Mouse (Mus musculus): ENCODE measurements around the gene Kirrel2. TPM values are rescaled to one million over a fixed set of nuclear protein-coding genes. Genes with fewer than 3 reads are reported as not detected.

Gene Kirrel2
- not detected for polyA plus RNA-seq (2014; fragmentation: Illumina TruSeq; extraction: RNeasy Lipid Tissue Mini Kit (QIAGEN cat#74804); ENCODE audit: low read depth, low replicate concordance)

DNA sequence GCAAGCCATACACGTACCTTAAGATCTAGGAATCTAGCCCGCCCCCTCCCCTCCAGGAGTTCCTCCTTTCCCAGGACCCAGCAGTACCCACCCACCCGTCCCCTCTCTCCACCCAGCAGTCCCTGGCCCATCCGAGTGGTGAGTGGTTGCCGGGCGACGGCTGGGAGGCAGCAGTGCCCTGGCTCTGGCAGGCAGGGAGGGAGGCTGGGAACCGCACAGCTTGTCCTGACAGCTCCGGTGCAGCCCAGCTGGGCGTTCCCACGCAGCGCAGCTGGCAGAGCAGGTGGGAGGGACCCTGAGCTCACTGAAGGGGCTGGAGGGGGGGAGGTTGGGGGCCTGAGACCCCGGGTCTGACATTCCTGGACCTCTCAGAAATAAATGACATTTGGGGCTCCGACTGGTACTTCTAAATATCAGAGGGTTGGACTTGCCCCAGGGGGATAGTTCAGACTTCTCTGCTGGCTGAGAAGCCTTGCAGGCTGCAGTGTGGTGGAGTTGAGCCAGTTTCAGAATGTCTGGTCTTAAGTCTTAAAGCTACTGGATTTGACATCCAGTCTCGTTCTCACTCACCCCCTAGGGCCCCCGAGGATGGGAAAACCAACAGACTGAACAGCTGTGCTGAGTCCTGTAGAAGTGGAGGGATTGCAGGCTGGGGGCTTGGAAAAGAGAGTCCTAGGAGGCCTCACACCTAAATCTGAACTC is at the start of gene Kirrel2, which contains the start of gene Nphs1:
Gene Kirrel2 (minus strand): TSS at position 62 of the 702 bp plus-strand sequence.
Gene Nphs1 (plus strand): TSS at position 687 of the 702 bp plus-strand sequence.

GRCm38 (mm10) chr7:30493401-30493931 is 36.0 kb upstream of the Kirrel2 start, which contains the start of gene Prodh2:
Prodh2 (plus strand) TSS chr7:30493622.

GRCm38 (mm10) chr7:30444971-30445751 is 12.3 kb downstream of the Kirrel2 start, which contains the start of gene Aplp1:
Aplp1 (minus strand) TSS chr7:30445535.

GRCm38 (mm10) chr7:30421175-30421889 is 36.2 kb downstream of the Kirrel2 start, which contains the start of gene Nfkbid:
Nfkbid (plus strand) TSS chr7:30421732.

DNA sequence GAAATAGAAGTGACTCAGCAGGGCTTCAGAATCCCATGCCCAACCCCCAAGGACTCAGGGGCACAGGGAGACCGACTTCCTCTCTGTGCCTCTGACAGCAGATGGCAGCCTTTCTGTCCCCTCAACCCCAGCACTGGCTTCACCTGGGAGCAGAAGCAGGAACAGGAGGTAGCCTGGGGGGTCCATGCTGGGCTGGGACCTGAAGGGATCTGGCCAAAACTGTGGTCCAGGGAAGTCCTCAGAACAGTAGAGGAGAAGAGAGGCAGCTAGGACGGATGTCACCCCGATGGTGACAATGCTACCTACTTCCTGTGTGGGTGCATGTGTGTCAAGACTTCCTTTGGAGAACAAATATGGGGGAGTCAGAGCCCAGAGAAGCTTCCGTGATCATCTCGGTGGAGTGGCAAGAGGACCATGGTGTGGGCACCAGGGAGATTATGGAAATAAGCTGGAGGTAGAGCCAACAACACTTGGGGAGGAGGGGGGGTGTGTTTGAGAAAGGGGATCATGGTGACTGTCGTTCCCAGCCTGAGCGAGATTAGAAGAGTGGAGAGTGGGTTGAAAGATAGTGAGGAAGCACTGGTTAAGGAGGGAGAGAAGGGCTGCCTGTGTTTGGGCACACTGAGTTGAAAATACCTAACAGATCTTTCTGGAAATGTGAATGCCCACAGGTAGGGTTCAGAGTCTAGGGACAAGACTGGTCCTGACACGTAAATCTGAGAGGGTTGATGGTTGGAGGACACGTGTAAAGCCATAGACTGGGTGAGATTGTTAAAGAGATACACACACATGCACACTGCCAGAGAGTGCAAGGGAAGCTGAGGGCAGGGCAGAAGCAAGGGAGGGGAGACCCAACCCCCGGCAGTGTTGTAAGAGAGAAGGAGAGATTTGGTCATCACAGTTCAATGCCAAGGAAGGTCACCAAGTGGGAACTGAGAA is 37.7 kb downstream of the Kirrel2 start, which contains the start of gene Hcst:
Gene Hcst (minus strand): TSS at position 294 of the 939 bp plus-strand sequence.

DNA sequence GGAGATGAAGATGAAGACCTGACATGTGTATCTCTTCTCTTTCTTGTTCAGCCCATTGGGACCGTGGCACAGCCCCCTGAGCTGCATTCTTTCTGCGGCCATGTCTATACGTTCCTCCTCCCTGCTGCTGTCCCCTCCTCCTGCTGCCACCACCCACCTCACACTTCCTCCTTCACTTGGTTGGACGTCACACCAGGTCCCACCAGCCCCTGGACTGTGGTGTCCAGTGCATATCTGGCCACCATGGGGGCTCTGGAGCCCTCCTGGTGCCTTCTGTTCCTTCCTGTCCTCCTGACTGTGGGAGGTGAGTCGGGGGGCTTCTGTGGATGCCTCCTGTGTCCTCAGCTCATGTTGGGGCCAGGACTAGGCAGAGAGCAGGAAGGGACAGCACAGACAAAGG is 43.9 kb downstream of the Kirrel2 start, which contains the start of gene Tyrobp:
Gene Tyrobp (plus strand): TSS at position 165 of the 400 bp plus-strand sequence.

Other genes with a start within 250 kb of the Kirrel2 start
- gene Polr2i, start 225.7 kb downstream of the Kirrel2 start, polyA plus RNA-seq (2014; fragmentation: Illumina TruSeq; extraction: RNeasy Lipid Tissue Mini Kit (QIAGEN cat#74804); ENCODE audit: low read depth, low replicate concordance) = 3.8 TPM
- 5.2 TPM for gene Tbcb, start 225.4 kb downstream of the Kirrel2 start, polyA plus RNA-seq (2014; fragmentation: Illumina TruSeq; extraction: RNeasy Lipid Tissue Mini Kit (QIAGEN cat#74804); ENCODE audit: low read depth, low replicate concordance)
- gene Ovol3, start 222.0 kb downstream of the Kirrel2 start, polyA plus RNA-seq (2014; fragmentation: Illumina TruSeq; extraction: RNeasy Lipid Tissue Mini Kit (QIAGEN cat#74804); ENCODE audit: low read depth, low replicate concordance) = not detected
- gene Thap8, start 177.6 kb downstream of the Kirrel2 start, polyA plus RNA-seq (2014; fragmentation: Illumina TruSeq; extraction: RNeasy Lipid Tissue Mini Kit (QIAGEN cat#74804); ENCODE audit: low read depth, low replicate concordance) = not detected
- gene Wdr62, start 177.3 kb downstream of the Kirrel2 start, polyA plus RNA-seq (2014; fragmentation: Illumina TruSeq; extraction: RNeasy Lipid Tissue Mini Kit (QIAGEN cat#74804); ENCODE audit: low read depth, low replicate concordance) = 0.42 TPM
- 0.19 TPM for gene Clip3, start 166.0 kb downstream of the Kirrel2 start, polyA plus RNA-seq (2014; fragmentation: Illumina TruSeq; extraction: RNeasy Lipid Tissue Mini Kit (QIAGEN cat#74804); ENCODE audit: low read depth, low replicate concordance)
- 1.9 TPM for gene Alkbh6, start 149.0 kb downstream of the Kirrel2 start, polyA plus RNA-seq (2014; fragmentation: Illumina TruSeq; extraction: RNeasy Lipid Tissue Mini Kit (QIAGEN cat#74804); ENCODE audit: low read depth, low replicate concordance)
- not detected for gene Syne4, start 142.9 kb downstream of the Kirrel2 start, polyA plus RNA-seq (2014; fragmentation: Illumina TruSeq; extraction: RNeasy Lipid Tissue Mini Kit (QIAGEN cat#74804); ENCODE audit: low read depth, low replicate concordance)
- gene E130208F15Rik, start 135.9 kb downstream of the Kirrel2 start, polyA plus RNA-seq (2014; fragmentation: Illumina TruSeq; extraction: RNeasy Lipid Tissue Mini Kit (QIAGEN cat#74804); ENCODE audit: low read depth, low replicate concordance) = 0.50 TPM
- 2.9 TPM for gene Sdhaf1, start 133.8 kb downstream of the Kirrel2 start, polyA plus RNA-seq (2014; fragmentation: Illumina TruSeq; extraction: RNeasy Lipid Tissue Mini Kit (QIAGEN cat#74804); ENCODE audit: low read depth, low replicate concordance)
- gene Lrfn3, start 94.9 kb downstream of the Kirrel2 start, polyA plus RNA-seq (2014; fragmentation: Illumina TruSeq; extraction: RNeasy Lipid Tissue Mini Kit (QIAGEN cat#74804); ENCODE audit: low read depth, low replicate concordance) = 0.85 TPM
- 6.5 TPM for gene Tyrobp, start 43.9 kb downstream of the Kirrel2 start, polyA plus RNA-seq (2014; fragmentation: Illumina TruSeq; extraction: RNeasy Lipid Tissue Mini Kit (QIAGEN cat#74804); ENCODE audit: low read depth, low replicate concordance)
- not detected for gene Hcst, start 37.8 kb downstream of the Kirrel2 start, polyA plus RNA-seq (2014; fragmentation: Illumina TruSeq; extraction: RNeasy Lipid Tissue Mini Kit (QIAGEN cat#74804); ENCODE audit: low read depth, low replicate concordance)
- gene Nfkbid, start 36.0 kb downstream of the Kirrel2 start, polyA plus RNA-seq (2014; fragmentation: Illumina TruSeq; extraction: RNeasy Lipid Tissue Mini Kit (QIAGEN cat#74804); ENCODE audit: low read depth, low replicate concordance) = not detected
- gene Aplp1, start 12.2 kb downstream of the Kirrel2 start, polyA plus RNA-seq (2014; fragmentation: Illumina TruSeq; extraction: RNeasy Lipid Tissue Mini Kit (QIAGEN cat#74804); ENCODE audit: low read depth, low replicate concordance) = not detected
- not detected for gene Nphs1, start 625 bp upstream of the Kirrel2 start, polyA plus RNA-seq (2014; fragmentation: Illumina TruSeq; extraction: RNeasy Lipid Tissue Mini Kit (QIAGEN cat#74804); ENCODE audit: low read depth, low replicate concordance)
- 10.0 TPM for gene Prodh2, start 35.9 kb upstream of the Kirrel2 start, polyA plus RNA-seq (2014; fragmentation: Illumina TruSeq; extraction: RNeasy Lipid Tissue Mini Kit (QIAGEN cat#74804); ENCODE audit: low read depth, low replicate concordance)
- not detected for gene Arhgap33, start 77.4 kb upstream of the Kirrel2 start, polyA plus RNA-seq (2014; fragmentation: Illumina TruSeq; extraction: RNeasy Lipid Tissue Mini Kit (QIAGEN cat#74804); ENCODE audit: low read depth, low replicate concordance)
- 13.0 TPM for gene Hspb6, start 94.5 kb upstream of the Kirrel2 start, polyA plus RNA-seq (2014; fragmentation: Illumina TruSeq; extraction: RNeasy Lipid Tissue Mini Kit (QIAGEN cat#74804); ENCODE audit: low read depth, low replicate concordance)
- 0.34 TPM for gene Proser3, start 94.6 kb upstream of the Kirrel2 start, polyA plus RNA-seq (2014; fragmentation: Illumina TruSeq; extraction: RNeasy Lipid Tissue Mini Kit (QIAGEN cat#74804); ENCODE audit: low read depth, low replicate concordance)
- gene Lin37, start 102.1 kb upstream of the Kirrel2 start, polyA plus RNA-seq (2014; fragmentation: Illumina TruSeq; extraction: RNeasy Lipid Tissue Mini Kit (QIAGEN cat#74804); ENCODE audit: low read depth, low replicate concordance) = 5.1 TPM
- gene U2af1l4, start 105.6 kb upstream of the Kirrel2 start, polyA plus RNA-seq (2014; fragmentation: Illumina TruSeq; extraction: RNeasy Lipid Tissue Mini Kit (QIAGEN cat#74804); ENCODE audit: low read depth, low replicate concordance) = 14.8 TPM
- 1.6 TPM for gene Gm49396, start 105.7 kb upstream of the Kirrel2 start, polyA plus RNA-seq (2014; fragmentation: Illumina TruSeq; extraction: RNeasy Lipid Tissue Mini Kit (QIAGEN cat#74804); ENCODE audit: low read depth, low replicate concordance)
- 23.8 TPM for gene Psenen, start 105.9 kb upstream of the Kirrel2 start, polyA plus RNA-seq (2014; fragmentation: Illumina TruSeq; extraction: RNeasy Lipid Tissue Mini Kit (QIAGEN cat#74804); ENCODE audit: low read depth, low replicate concordance)
- gene Igflr1, start 107.7 kb upstream of the Kirrel2 start, polyA plus RNA-seq (2014; fragmentation: Illumina TruSeq; extraction: RNeasy Lipid Tissue Mini Kit (QIAGEN cat#74804); ENCODE audit: low read depth, low replicate concordance) = not detected
- 2.6 TPM for gene Kmt2b, start 131.0 kb upstream of the Kirrel2 start, polyA plus RNA-seq (2014; fragmentation: Illumina TruSeq; extraction: RNeasy Lipid Tissue Mini Kit (QIAGEN cat#74804); ENCODE audit: low read depth, low replicate concordance)
- not detected for gene Zbtb32, start 141.2 kb upstream of the Kirrel2 start, polyA plus RNA-seq (2014; fragmentation: Illumina TruSeq; extraction: RNeasy Lipid Tissue Mini Kit (QIAGEN cat#74804); ENCODE audit: low read depth, low replicate concordance)
- not detected for gene Upk1a, start 155.2 kb upstream of the Kirrel2 start, polyA plus RNA-seq (2014; fragmentation: Illumina TruSeq; extraction: RNeasy Lipid Tissue Mini Kit (QIAGEN cat#74804); ENCODE audit: low read depth, low replicate concordance)
- gene Cox6b1, start 168.5 kb upstream of the Kirrel2 start, polyA plus RNA-seq (2014; fragmentation: Illumina TruSeq; extraction: RNeasy Lipid Tissue Mini Kit (QIAGEN cat#74804); ENCODE audit: low read depth, low replicate concordance) = 967 TPM
- gene Etv2, start 178.2 kb upstream of the Kirrel2 start, polyA plus RNA-seq (2014; fragmentation: Illumina TruSeq; extraction: RNeasy Lipid Tissue Mini Kit (QIAGEN cat#74804); ENCODE audit: low read depth, low replicate concordance) = not detected
- gene Rbm42, start 192.6 kb upstream of the Kirrel2 start, polyA plus RNA-seq (2014; fragmentation: Illumina TruSeq; extraction: RNeasy Lipid Tissue Mini Kit (QIAGEN cat#74804); ENCODE audit: low read depth, low replicate concordance) = 0.50 TPM
- gene Haus5, start 207.3 kb upstream of the Kirrel2 start, polyA plus RNA-seq (2014; fragmentation: Illumina TruSeq; extraction: RNeasy Lipid Tissue Mini Kit (QIAGEN cat#74804); ENCODE audit: low read depth, low replicate concordance) = 0.93 TPM
- gene Pmis2, start 213.9 kb upstream of the Kirrel2 start, polyA plus RNA-seq (2014; fragmentation: Illumina TruSeq; extraction: RNeasy Lipid Tissue Mini Kit (QIAGEN cat#74804); ENCODE audit: low read depth, low replicate concordance) = not detected
- gene 2200002J24Rik, start 241.2 kb upstream of the Kirrel2 start, polyA plus RNA-seq (2014; fragmentation: Illumina TruSeq; extraction: RNeasy Lipid Tissue Mini Kit (QIAGEN cat#74804); ENCODE audit: low read depth, low replicate concordance) = not detected